18 mouse cellular contexts compared by ENCODE assay signal in genomic region chr7:75537567-75537966, GRCm38 (mm10).
"Had no signal": no experiment of that assay in that cellular context is flagged by ENCODE, and none has a peak within 500 bp of the region (broad histone marks: within the 10 kb centered on the region; RNA-seq: fewer than 3 reads in every experiment).

No protein-coding gene starts in this region.

- H3K27ac ChIP-seq: kidney, postnatal 0 days; limb, embryonic 12.5 days; liver, embryonic 13.5 days; lung, embryonic 15.5 days; macrophage; midbrain, embryonic 13.5 days; neural tube, embryonic 12.5 days had no signal

- H3K9me3 ChIP-seq: limb, embryonic 12.5 days; liver, embryonic 13.5 days; lung, embryonic 15.5 days; midbrain, embryonic 13.5 days; neural tube, embryonic 12.5 days had no signal

- H3K4me3 ChIP-seq: limb, embryonic 12.5 days; liver, embryonic 13.5 days; lung, embryonic 15.5 days; midbrain, embryonic 13.5 days; neural tube, embryonic 12.5 days had no signal

- H3K36me3 ChIP-seq: limb, embryonic 12.5 days; liver, embryonic 13.5 days; lung, embryonic 15.5 days; midbrain, embryonic 13.5 days; neural tube, embryonic 12.5 days had no signal

- DNase-seq: kidney, adult 9 months; kidney, postnatal 36 days; layer of hippocampus, adult 9-11 months; layer of hippocampus, postnatal 36 days; liver; liver, embryonic 13.5 days; liver, postnatal 0 days; lung, postnatal 14 days; retina, postnatal 1 day; right cerebral cortex, postnatal 14 days; thymus, postnatal 36 days had no signal

- H3K4me2 ChIP-seq: limb, embryonic 12.5 days; liver, embryonic 13.5 days; lung, embryonic 15.5 days; midbrain, embryonic 13.5 days; neural tube, embryonic 12.5 days had no signal

- H3K4me1 ChIP-seq: limb, embryonic 12.5 days; liver, embryonic 13.5 days; lung, embryonic 15.5 days; midbrain, embryonic 13.5 days; neural tube, embryonic 12.5 days had no signal

- H3K9ac ChIP-seq: limb, embryonic 12.5 days; liver, embryonic 13.5 days; liver, postnatal 0 days; lung, embryonic 15.5 days; midbrain, embryonic 13.5 days; neural tube, embryonic 12.5 days had no signal

- H3K27me3 ChIP-seq: limb, embryonic 12.5 days; liver, embryonic 13.5 days; lung, embryonic 15.5 days; midbrain, embryonic 13.5 days; neural tube, embryonic 12.5 days had no signal

- ATAC-seq: intestine, postnatal 0 days; liver, postnatal 0 days; midbrain, embryonic 13.5 days had no signal
